Mouse (Mus musculus): ENCODE measurements around the gene Foxf1.

Gene Foxf1

DNA sequence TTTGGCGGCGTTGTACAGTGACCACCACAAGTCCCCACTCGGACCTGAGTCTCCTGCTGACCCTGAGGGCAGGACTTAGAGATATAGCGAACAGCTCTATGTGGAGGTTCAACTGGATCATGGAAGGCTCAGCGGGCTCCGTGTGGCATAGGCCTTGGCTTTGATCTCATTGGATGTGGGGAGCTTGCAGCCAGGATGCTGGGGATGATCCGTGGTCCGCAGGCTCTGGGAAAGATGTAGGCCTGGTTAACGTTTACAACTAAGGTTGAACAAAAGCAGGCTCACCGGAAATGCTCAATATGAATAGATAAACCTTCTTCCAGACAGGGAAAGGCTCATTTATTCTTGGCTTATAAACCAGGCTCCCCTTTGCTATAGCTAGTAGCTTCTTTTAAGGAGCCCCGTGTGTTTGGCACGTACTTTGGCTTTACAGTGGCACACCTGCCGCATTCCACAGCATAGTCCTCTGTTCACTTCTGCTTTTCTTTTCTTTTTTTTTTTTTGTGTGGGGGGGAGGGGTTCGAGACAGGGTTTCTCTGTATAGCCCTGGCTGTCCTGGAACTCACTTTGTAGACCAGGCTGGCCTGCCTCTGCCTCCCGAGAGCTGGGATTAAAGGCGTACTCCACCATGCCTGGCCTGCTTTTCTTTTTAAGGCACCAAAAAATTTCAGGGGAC lies 45.2 kb downstream of the Foxf1 start:
- no peak for DNase-seq (ENCODE audit: low spot score in 2 of 2)

DNA sequence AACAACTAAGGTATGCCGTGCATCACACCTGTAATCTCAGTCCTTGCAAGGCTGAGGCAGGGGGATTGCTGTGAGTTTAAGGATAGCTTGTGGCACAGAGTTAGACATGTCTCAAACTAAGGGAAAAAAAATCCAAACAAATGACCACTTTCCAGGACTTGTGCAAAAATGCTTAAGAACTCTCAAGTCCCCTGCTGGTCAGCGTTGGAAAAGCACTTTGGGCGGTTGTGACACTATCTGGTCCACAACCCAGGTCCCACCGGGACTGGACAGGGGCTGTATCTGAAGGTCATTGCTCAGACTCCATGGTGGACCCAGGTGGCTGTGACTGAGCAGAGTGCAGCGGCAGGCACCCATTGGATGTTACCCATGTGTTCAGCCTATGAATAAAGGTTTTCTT lies 46.3 kb downstream of the Foxf1 start:
- DNase-seq (ENCODE audit: low spot score in 2 of 2) = no peak

DNA sequence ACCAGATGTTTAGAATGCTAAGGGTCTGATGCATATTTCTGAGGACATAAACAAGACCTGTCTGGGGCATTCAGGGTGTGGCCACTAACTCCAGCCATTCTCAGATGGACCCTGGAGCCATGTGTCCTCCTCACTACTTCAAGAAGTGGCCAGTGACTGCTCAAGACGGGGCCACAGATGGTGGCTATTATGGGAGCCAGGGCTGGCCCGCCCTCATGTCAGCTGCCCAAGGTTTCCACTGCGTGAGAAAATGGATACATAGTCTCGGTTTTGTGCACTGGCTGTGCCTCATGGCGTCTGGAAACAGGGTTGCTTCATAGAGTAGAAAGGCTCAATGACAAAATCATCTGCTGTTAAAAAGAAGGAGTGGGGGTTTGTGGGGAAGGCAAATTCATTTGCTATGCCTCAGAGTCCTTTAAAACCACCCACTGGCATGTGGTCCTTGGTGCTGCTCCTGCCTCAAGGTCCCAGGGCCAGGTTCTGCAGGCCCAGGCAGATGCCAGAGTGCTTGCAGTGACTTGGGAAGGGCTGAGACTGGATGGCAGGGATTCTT lies 48.9 kb downstream of the Foxf1 start:
- DNase-seq (ENCODE audit: low spot score in 2 of 2) = no peak

DNA sequence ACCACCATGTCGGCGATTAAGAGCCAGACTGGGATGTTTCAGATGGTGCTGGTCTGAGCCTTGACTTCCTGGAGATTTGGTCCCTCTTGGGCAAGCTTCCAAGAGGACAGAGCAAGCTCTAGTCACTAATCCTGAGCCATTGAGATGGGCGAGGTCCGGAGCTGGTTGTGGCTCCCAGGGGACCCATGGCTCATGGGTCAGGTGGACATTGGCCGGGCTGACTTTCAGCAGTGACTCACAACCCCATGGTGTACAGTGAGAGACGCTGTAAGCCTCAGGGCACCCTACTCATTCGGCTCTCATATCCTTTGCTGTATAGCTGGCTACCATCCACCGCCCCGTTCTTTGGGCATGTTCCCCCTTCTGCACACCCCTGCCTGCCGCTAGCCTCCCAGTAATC lies 49.9 kb downstream of the Foxf1 start:
- no peak for DNase-seq (ENCODE audit: low spot score in 2 of 2)

DNA sequence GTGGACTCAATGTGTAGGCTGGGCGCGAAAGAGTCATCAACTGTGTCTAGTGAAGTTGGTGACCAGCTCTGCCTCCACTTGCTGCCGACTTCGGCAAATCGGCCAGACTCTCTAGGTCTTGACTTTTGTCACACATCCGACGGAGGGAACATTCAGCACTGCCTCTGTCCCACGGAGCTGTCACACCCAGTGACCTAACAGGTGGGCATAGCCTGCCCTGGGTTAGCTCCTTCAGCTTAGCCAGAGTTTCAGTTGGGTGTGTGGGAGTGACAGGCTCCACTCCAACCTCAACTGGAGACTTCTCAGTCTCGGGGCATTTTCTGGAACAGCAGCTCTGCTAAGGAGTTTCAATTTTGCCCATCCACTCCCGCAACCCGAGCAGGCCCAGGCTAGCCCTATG lies 50.3 kb downstream of the Foxf1 start:
- no peak for DNase-seq (ENCODE audit: low spot score in 2 of 2)

DNA sequence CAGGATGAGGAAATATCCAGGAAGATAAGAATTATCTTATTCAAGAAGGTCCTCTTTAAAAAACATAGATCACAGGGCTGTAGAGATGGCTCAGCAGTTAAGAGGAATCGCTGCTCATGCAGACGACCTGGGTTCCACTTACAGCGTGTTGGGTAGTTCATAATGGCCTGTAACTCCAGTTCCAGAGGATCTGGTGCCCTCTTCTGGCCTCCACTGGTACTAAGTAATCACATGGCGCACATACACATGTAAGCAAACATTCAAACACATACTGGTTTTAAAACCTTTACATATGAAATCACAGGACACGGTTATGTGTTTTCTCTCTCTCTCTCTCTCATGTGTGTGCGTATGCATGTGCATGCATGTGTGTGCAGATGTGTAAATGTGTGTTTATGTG lies 52.7 kb downstream of the Foxf1 start:
- DNase-seq (ENCODE audit: low spot score in 2 of 2) = no peak

Measured in right cerebral cortex, adult 2 months (tissue).